Mouse (Mus musculus): ENCODE measurements around the gene Pax6. TPM values are rescaled to one million over a fixed set of nuclear protein-coding genes. Genes with fewer than 3 reads are reported as not detected.

Gene Pax6
- total RNA-seq, 4 experiments from 2014 or later, result not detected

DNA sequence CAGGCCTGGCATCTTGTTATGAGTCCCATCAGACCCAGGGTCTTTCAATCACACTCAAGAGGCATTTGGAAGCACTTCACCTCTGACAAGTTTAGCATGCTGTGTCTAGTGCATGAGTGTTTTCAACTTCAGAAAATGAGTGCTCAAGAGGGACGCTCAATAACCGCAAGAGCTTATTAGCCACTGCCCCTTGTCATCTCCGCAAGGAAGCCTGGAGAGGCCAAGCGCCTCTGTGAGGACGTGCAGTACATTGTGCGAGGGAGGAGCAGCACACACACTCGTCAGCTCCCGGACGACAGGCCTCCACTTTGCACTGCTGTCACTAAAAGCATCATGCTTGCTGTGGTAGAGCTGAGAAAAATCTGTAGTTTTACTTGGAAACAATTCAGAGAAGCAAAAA, 58.0 kb downstream of the Pax6 start:
- no peak for DNase-seq (ENCODE audit: low spot score)

DNA sequence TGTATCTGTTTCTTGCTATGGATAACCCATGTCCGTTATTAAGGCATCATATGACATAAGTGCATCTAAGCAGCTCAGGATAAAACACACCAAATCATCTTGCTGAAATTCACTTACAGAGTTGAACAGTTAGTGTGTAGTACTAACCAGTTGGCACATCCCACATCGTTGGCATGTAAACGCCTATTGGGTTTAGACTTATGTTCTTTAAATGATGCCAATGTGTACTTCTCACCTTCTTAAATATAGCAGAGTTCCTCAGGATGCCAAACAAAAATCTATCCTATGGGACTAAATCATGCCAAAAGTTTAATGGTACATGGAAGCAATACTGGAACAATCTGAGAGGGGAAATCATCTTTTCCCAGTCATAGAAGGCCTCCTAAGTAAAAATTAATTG, 62.0 kb downstream of the Pax6 start:
- no peak for DNase-seq (ENCODE audit: low spot score)

DNA sequence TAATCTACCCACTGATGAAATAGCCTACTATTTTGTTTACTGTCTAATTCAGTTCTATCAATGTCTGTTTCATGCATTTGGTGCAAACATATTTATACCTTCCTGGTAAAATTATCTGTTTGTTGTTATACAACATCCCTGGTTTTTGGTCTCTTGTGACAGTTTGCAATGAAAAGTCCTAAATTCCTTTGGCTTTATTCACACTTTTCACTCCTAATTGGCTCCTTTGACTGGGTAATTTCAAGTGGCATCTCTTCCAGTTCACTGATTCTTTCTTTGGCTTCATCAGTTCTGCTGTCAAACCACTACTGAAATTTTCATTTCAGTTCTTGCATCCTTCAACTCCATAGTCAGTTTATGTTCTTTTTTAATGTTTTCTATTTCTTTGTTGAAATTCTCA, 67.5 kb downstream of the Pax6 start:
- no peak for DNase-seq (ENCODE audit: low spot score)

DNA sequence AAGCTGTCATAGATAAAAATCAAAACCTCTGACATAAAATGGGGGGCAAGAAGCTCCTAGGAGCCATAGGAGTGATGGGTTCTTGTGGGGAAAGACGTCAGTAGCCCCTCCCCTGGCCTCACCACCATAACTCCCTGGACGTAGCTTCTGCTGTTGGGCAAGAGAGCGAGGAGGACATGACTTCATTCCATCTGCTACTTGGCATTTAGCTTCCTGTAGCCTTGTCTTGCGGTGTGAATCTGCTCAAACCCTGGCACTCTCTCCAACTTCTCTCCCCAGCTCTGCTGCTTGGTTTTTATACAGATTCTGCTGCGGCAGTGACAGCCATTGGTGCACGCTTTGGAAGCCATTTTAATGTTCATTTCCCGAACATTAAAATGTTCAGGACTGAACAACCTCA, 78.2 kb downstream of the Pax6 start:
- no peak for DNase-seq (ENCODE audit: low spot score)

Other genes with a start within 250 kb of the Pax6 start
- 10 to 100 TPM; 10.4 to 14.9 (median 13.1) TPM for gene Elp4, start 235.7 kb downstream of the Pax6 start, total RNA-seq (2022)
- gene Immp1l, start 235.7 kb downstream of the Pax6 start, total RNA-seq (2022), result 100 to 1,000 TPM in 2 of 4 experiments, 10 to 100 TPM in 2; 84.0 to 103 (median 99.7) TPM